Mouse (Mus musculus) midbrain, embryonic 11.5 days (tissue): ENCODE results near the gene Abcg5. TPM values are rescaled to one million over a fixed set of nuclear protein-coding genes. Genes with fewer than 3 reads are reported as not detected.
A peak's percentile ranks its signal among the peaks of the same experiment; 100 is the strongest.

ENCODE experiments used
- ATAC-seq: fragments of 200-750 bp; cut with Nextera tagmentation; 2 replicates; pipeline ENCODE4 v1.8.0; 2017; ENCODE audit warnings: moderate TSS enrichment, moderate library complexity; ENCODE audit not compliant: low FRiP score
- DNase-seq: peaks from one replicate; pipeline ENCODE4 v3.0.0; 2015; ENCODE audit warnings: low spot score; ENCODE audit errors: missing footprints
- H3K27ac ChIP-seq: fragments of 300-500 bp; sonication (generic); 2 replicates; pipeline ENCODE4 v1.5.1; 2014; ENCODE audit warnings: low read depth, low read length
- H3K27me3 ChIP-seq: fragments of 300-500 bp; sonication (generic); 2 replicates; pipeline ENCODE4 v1.6.1; 2014; ENCODE audit warnings: mild to moderate bottlenecking, low read length, moderate library complexity, mixed read lengths; ENCODE audit not compliant: control insufficient read depth, insufficient read depth
- H3K36me3 ChIP-seq: fragments of 300-500 bp; sonication (generic); 2 replicates; pipeline ENCODE4 v1.6.1; 2014; ENCODE audit warnings: mild to moderate bottlenecking, low read length, moderate library complexity, mixed read lengths; ENCODE audit not compliant: control insufficient read depth, insufficient read depth
- H3K4me1 ChIP-seq: fragments of 300-500 bp; sonication (generic); 2 replicates; pipeline ENCODE4 v1.6.1; 2014; ENCODE audit warnings: low read length; ENCODE audit not compliant: control insufficient read depth, insufficient read depth
- H3K4me2 ChIP-seq: fragments of 300-500 bp; sonication (generic); 2 replicates; pipeline ENCODE4 v1.6.1; 2014; ENCODE audit warnings: mild to moderate bottlenecking, moderate library complexity
- H3K4me3 ChIP-seq: fragments of 300-500 bp; sonication (generic); 2 replicates; pipeline ENCODE4 v1.5.1; 2014; ENCODE audit warnings: low read depth, low read length
- H3K9ac ChIP-seq: fragments of 300-500 bp; sonication (generic); 2 replicates; pipeline ENCODE4 v1.6.1; 2014; ENCODE audit warnings: low read length
- H3K9me3 ChIP-seq: fragments of 300-500 bp; sonication (generic); 2 replicates; pipeline ENCODE4 v1.6.1; 2016; ENCODE audit warnings: low read length; ENCODE audit not compliant: control insufficient read depth
- WGBS: fragments of 180-500 bp; shearing (Covaris S2); extraction: QIAGEN DNeasy Blood & Tissue Kit; methylation state at CpG from one replicate; pipeline ENCODE4 v1.1.7; 2014; 5-methylcytosine and 5-hydroxymethylcytosine counted together
- polyA plus RNA-seq: library from polyadenylated mRNA; unstranded; fragments of >200 nt; fragmentation: Nextera tagmentation; extraction: Ambion mirVana; gene quantifications from 2 replicates; pipeline ENCODE4 v1.2.1, GENCODE M21; 2014

Gene Abcg5
- polyA plus RNA-seq, 1 experiment from 2014 or later: 2.4 TPM

- Histone ChIP-seq H3K4me2 (no peak overlapping the region), H3K4me1 (peaks cover 3% of the 10 kb centered on the region), H3K4me3 (no peak overlapping the region), H3K27me3 (no peaks in the 10 kb centered on the region), H3K36me3 (no peaks in the 10 kb centered on the region), H3K27ac (no peak overlapping the region), H3K9me3 (no peaks in the 10 kb centered on the region), H3K9ac (no peak overlapping the region)
- ATAC-seq: no peak
- no peak for DNase-seq
- 87% methylated on average over 10 of the region's 10 CpGs for WGBS
These were observed 55.1 kb downstream of the Abcg5 start for GRCm38 (mm10) chr17:84627721-84628120.

GRCm38 (mm10) chr17:84626857-84627305, 55.9 kb downstream of the Abcg5 start:
- peaks cover 3% of the 10 kb centered on the region for H3K4me1 ChIP-seq
- H3K27ac ChIP-seq: no peak overlapping the region
- H3K4me3 ChIP-seq: peak overlapping the region; percentile 51
- no peaks in the 10 kb centered on the region for H3K27me3 ChIP-seq
- peak; percentile 66 for ATAC-seq
- H3K9ac ChIP-seq: peak overlapping the region; percentile 65; the same call in 1 of the 2 replicates
- no peaks in the 10 kb centered on the region for H3K9me3 ChIP-seq
- 33% methylated on average over 9 of the region's 9 CpGs for WGBS
- peak overlapping the region; percentile 55 for H3K4me2 ChIP-seq
- DNase-seq: peak; percentile 92
- H3K36me3 ChIP-seq: no peaks in the 10 kb centered on the region

GRCm38 (mm10) chr17:84626276-84626856, 56.4 kb downstream of the Abcg5 start, which contains the start of gene Dync2li1:
Gene Dync2li1 (plus strand): TSS chr17:84626496.
- Histone ChIP-seq H3K9ac (peak within 1 kb of the TSS; percentile 65), H3K36me3 (no peaks in the 10 kb centered on the region), H3K4me2 (peak within 1 kb of the TSS; percentile 55), H3K27me3 (no peaks in the 10 kb centered on the region), H3K4me1 (peaks cover 3% of the 10 kb centered on the region), H3K4me3 (peak within 1 kb of the TSS; percentile 51), H3K9me3 (no peaks in the 10 kb centered on the region), H3K27ac (no peak within 1 kb of the TSS)
- 1% methylated on average over 25 of the region's 25 CpGs for WGBS
- ATAC-seq: peak; percentile 98
- peak; percentile 99 for DNase-seq

DNA sequence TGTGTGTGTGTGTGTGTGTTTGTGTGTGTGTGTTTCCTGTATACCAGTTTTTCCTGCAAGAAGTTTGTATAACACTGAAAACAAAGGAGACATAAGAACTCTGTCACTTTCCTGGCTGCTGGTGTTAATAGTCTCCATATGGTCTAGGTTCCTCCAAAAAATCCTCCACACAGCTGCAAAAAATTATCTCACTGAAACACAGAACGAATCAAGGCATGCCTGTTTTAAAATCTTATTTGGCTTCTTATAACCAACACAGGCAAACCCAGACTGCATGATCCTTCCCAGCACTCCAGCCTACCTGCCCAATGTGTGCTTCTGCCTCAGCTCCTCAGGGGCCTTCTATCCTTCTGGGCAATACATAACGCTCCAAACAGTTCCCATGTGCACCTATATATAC, 59.9 kb downstream of the Abcg5 start:
- H3K36me3 ChIP-seq: no peaks in the 10 kb centered on the region
- H3K4me2 ChIP-seq: no peak overlapping the region
- no peaks in the 10 kb centered on the region for H3K9me3 ChIP-seq
- H3K9ac ChIP-seq: no peak overlapping the region
- WGBS: 70% methylated on average over 2 of the region's 2 CpGs
- H3K27me3 ChIP-seq: no peaks in the 10 kb centered on the region
- peaks cover 3% of the 10 kb centered on the region for H3K4me1 ChIP-seq
- no peak overlapping the region for H3K4me3 ChIP-seq
- no peak overlapping the region for H3K27ac ChIP-seq
- ATAC-seq (no peak), DNase-seq (no peak)

DNA sequence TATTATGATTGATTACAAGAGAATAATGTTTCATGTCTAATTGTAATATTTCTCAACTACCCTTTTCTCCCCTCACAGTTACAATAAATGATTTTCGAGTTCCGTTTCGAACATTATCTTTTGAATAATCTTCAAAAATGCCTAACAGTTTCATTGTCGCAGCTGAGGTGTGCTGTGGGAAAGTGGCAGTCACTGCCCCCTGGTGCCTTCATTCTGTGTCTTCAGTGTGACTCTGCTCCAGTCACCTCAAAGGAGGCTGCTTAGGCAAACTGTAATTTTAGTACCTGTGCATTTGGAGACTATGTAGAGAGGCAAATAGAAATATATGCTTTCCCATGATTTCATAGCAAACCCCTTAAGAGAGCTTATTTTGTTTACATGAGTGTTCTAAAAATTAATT, 60.8 kb downstream of the Abcg5 start:
- Histone ChIP-seq H3K4me1 (peaks cover 3% of the 10 kb centered on the region), H3K4me3 (no peak overlapping the region), H3K27ac (no peak overlapping the region), H3K36me3 (no peaks in the 10 kb centered on the region), H3K9ac (no peak overlapping the region), H3K4me2 (no peak overlapping the region), H3K27me3 (no peaks in the 10 kb centered on the region), H3K9me3 (no peaks in the 10 kb centered on the region)
- no peak for DNase-seq
- ATAC-seq: no peak
- 79% methylated on average over 4 of the region's 4 CpGs for WGBS

DNA sequence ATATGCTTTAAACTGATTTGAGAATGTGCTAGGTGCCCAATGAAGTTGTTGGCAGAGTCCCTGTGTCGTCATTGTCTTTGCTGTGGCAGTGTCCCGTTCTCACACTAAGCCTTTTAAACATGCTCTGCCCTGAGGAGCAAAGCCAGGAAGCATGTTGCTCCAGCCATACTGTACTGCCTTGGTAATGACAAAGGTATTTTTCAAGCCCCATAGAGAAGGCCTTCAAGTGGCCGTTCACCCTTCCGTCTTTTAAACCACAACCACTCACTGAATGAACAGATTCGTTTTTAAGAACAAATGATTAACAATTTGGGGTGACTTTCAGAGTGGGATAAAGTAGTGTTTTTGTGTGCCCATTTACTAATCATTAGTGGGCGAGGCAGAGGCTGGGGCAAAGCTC, 61.6 kb downstream of the Abcg5 start:
- ATAC-seq: no peak
- no peaks in the 10 kb centered on the region for H3K27me3 ChIP-seq

DNA sequence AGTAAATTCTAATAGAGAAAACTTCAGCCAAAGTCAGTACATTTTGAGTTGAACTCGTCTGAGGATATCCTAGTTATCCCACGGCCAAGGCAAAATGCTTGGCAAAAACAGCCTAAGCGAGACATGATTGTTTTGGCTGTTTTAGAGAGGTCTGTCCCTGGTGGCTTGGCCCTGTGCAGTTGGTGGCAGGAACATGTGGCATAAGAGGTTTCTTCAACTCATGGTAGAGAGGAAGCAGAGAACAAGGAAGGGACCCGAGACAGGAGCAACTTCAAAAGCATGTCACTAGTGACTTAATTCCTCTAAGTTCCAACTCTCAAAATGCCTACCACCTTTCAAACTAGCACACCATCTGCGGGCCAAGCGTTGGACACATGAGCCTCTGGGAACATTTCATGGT, 62.2 kb downstream of the Abcg5 start:
- ATAC-seq (no peak), DNase-seq (no peak)
- H3K9ac ChIP-seq: no peak overlapping the region
- no peaks in the 10 kb centered on the region for H3K9me3 ChIP-seq
- H3K36me3 ChIP-seq: no peaks in the 10 kb centered on the region
- H3K4me3 ChIP-seq: no peak overlapping the region
- no peaks in the 10 kb centered on the region for H3K4me1 ChIP-seq
- no peaks in the 10 kb centered on the region for H3K27me3 ChIP-seq
- WGBS: 86% methylated on average over 6 of the region's 6 CpGs
- no peak overlapping the region for H3K4me2 ChIP-seq
- no peak overlapping the region for H3K27ac ChIP-seq

More for the DNA sequence above, 61.6 kb downstream of the Abcg5 start:
- H3K4me2 ChIP-seq: no peak overlapping the region
- H3K27ac ChIP-seq: no peak overlapping the region
- no peaks in the 10 kb centered on the region for H3K36me3 ChIP-seq
- DNase-seq: no peak
- no peak overlapping the region for H3K9ac ChIP-seq
- H3K9me3 ChIP-seq: no peaks in the 10 kb centered on the region
- H3K4me1 ChIP-seq: no peaks in the 10 kb centered on the region
- no peak overlapping the region for H3K4me3 ChIP-seq
- 87% methylated on average over 6 of the region's 6 CpGs for WGBS

DNA sequence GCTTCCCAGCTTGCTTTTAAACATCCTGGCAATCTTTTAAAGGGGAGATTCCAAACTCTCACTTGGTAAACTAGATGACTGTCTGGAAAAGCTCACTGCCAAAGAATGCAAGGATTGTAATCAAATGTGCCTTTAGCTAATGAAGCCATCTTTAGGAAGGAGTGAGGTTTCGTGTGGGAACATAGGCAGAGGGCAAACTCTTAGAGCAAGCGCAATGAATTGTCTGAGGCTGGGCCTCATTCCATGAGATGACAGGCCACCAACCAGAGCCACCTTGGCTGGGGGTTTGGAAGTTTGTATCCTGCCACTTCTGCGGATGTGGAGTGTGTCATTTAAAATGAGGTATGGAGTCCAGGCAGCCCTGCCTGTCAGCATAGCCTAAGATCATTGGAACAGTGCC, 62.7 kb downstream of the Abcg5 start:
- Histone ChIP-seq H3K4me2 (no peak overlapping the region), H3K36me3 (no peaks in the 10 kb centered on the region), H3K9ac (no peak overlapping the region), H3K27me3 (no peaks in the 10 kb centered on the region), H3K4me1 (no peaks in the 10 kb centered on the region), H3K9me3 (no peaks in the 10 kb centered on the region), H3K4me3 (no peak overlapping the region), H3K27ac (no peak overlapping the region)
- ATAC-seq (no peak), DNase-seq (no peak)
- WGBS: 84% methylated on average over 3 of the region's 3 CpGs

DNA sequence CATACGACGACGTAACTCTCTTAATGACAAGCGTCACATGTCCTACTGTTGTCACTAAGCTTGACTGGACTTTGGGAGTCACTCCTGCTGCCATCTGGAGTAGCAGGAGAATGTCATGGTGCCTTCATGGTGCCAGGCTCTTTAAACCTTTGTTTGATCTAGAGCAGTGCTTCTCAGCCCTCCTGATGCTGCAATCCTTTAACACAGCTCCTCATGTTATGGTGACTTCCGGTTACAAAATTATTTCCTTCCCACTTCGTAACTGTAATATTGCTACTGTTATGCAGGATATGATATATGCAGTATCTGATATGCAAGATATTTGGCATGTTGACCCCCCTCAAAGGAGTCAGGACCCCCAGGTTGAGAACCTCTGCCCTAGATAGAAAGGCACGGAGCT, 63.7 kb downstream of the Abcg5 start:
- H3K27me3 ChIP-seq: no peaks in the 10 kb centered on the region
- no peaks in the 10 kb centered on the region for H3K36me3 ChIP-seq
- no peaks in the 10 kb centered on the region for H3K9me3 ChIP-seq
- WGBS: 91% methylated on average over 7 of the region's 7 CpGs
- H3K27ac ChIP-seq: no peak overlapping the region
- no peak for DNase-seq
- no peak for ATAC-seq
- no peak overlapping the region for H3K4me2 ChIP-seq
- no peaks in the 10 kb centered on the region for H3K4me1 ChIP-seq
- no peak overlapping the region for H3K4me3 ChIP-seq
- no peak overlapping the region for H3K9ac ChIP-seq
